Mouse (Mus musculus) liver, postnatal 0 days (tissue): ENCODE data around the gene Spats2.

Experiments used
- CTCF ChIP-seq: sonication (generic); IDR thresholded peaks from 2 replicates; pipeline ENCODE4 v1.5.1; 2016; ENCODE audit warnings: antibody characterized with exemption, low read depth
- EP300 ChIP-seq: IDR thresholded peaks from 2 replicates; pipeline ENCODE4 v1.6.1; 2016; ENCODE audit warnings: antibody characterized with exemption, low read depth, mild to moderate bottlenecking

GRCm38 (mm10) chr15:99184217-99184914 lies 58.6 kb downstream of the Spats2 start:
- TF ChIP-seq CTCF (no peak), EP300 (peak; percentile 52; the same call in 1 of the 2 replicates)
